Mouse (Mus musculus): ENCODE measurements around the gene Ttc7b.

GRCm38 (mm10) chr12:100544194-100544567, 23.6 kb upstream of the Ttc7b start:
- TF ChIP-seq CTCF (IDR thresholded peaks at IDR 0.05; ENCODE audit: control insufficient read depth, insufficient read depth, insufficient replicate concordance, low read depth, low read length) (no peak), POLR2A (IDR thresholded peaks at IDR 0.05; ENCODE audit: control insufficient read depth, low read depth, low read length) (no peak)
